Mouse (Mus musculus) heart, embryonic 13.5 days (tissue): ENCODE measurements around the gene Gm43518. TPM values are rescaled to one million over a fixed set of nuclear protein-coding genes. Genes with fewer than 3 reads are reported as not detected.

Experiments
- ATAC-seq: fragments of 200-750 bp; cut with Nextera tagmentation; 2 replicates; pipeline ENCODE4 v1.8.0; 2017; ENCODE audit warnings: moderate TSS enrichment; ENCODE audit not compliant: insufficient number of reproducible peaks, low FRiP score, low TSS enrichment; ENCODE audit errors: extremely low read depth
- H3K27ac ChIP-seq: fragments of 300-500 bp; sonication (generic); replicated peaks from 2 replicates; pipeline ENCODE4 v1.5.1; 2015; ENCODE audit warnings: moderate library complexity, mild to moderate bottlenecking, inconsistent platforms
- H3K27me3 ChIP-seq: fragments of 300-500 bp; sonication (generic); replicated peaks from 2 replicates; pipeline ENCODE4 v1.6.1; 2015; ENCODE audit warnings: mild to moderate bottlenecking, inconsistent platforms
- H3K36me3 ChIP-seq: fragments of 300-500 bp; sonication (generic); 2 replicates; pipeline ENCODE4 v1.6.1; 2015; ENCODE audit warnings: mild to moderate bottlenecking, inconsistent platforms
- H3K4me1 ChIP-seq: fragments of 300-500 bp; sonication (generic); 2 replicates; pipeline ENCODE4 v1.6.1; 2015; ENCODE audit warnings: inconsistent platforms
- H3K4me2 ChIP-seq: fragments of 300-500 bp; sonication (generic); 2 replicates; pipeline ENCODE4 v1.6.1; 2015; ENCODE audit warnings: inconsistent platforms, mild to moderate bottlenecking, moderate library complexity
- H3K4me3 ChIP-seq: fragments of 300-500 bp; sonication (generic); 2 replicates; pipeline ENCODE4 v1.5.1; 2015; ENCODE audit warnings: moderate library complexity, mild to moderate bottlenecking, inconsistent platforms
- H3K9ac ChIP-seq: fragments of 300-500 bp; sonication (generic); 2 replicates; pipeline ENCODE4 v1.6.1; 2015; ENCODE audit warnings: inconsistent platforms, mild to moderate bottlenecking, moderate library complexity
- H3K9me3 ChIP-seq: fragments of 300-500 bp; sonication (generic); 2 replicates; pipeline ENCODE4 v1.6.1; 2016; ENCODE audit warnings: inconsistent platforms
- WGBS: fragments of 180-500 bp; shearing (Covaris S2); methylation state at CpG from one replicate; pipeline ENCODE4 v1.1.7; 2015; ENCODE audit warnings: mixed read lengths; 5-methylcytosine and 5-hydroxymethylcytosine counted together
- polyA plus RNA-seq: library from polyadenylated mRNA; unstranded; fragments of >200 nt; fragmentation: Nextera tagmentation; extraction: Ambion mirVana; gene quantifications from 2 replicates; pipeline ENCODE4 v1.2.1, GENCODE M21; 2015

Gm43518 gene
- polyA plus RNA-seq, 1 experiment from 2014 or later, result 1.3 TPM

DNA sequence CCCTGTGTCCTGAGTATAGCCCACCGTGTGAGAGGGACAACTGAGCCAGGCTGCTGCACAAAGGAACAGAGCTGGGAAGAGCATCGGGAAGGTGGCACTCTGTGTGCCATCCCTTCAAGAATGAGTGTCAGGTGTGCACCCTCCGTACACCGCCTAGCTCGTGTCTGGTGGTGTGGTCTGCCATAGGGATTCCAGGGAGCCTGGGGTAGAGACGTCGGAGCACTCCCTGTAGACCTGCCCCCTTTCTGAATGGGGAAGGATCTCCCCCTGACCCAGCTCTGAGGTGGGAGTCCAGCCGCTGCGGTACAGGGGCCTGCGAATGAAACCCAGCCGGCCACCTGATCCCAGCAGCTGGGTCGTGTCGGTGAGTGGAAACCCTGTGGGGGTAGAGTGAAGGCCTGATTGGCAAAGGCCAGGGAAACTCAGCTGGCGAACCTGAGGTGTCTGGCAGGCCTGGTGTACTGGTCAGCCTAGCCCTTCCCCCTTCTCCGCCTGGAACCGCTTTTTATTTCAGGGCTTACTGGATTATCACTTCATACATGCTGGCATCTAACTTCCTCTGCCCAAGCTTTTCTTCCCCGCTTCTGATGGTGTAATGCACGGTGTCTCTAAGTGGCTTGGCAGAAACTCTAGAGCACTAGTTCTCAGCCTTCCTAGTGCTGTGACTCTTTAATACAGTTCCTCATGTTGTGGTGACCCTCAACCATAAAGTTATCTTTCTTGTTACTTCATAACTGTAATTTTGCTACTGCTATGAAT is 52.2 kb downstream of the Gm43518 start:
- peaks cover 75% of the 10 kb centered on the region for H3K4me1 ChIP-seq
- H3K4me3 ChIP-seq, result no peak overlapping the region
- peaks cover 39% of the 10 kb centered on the region for H3K27me3 ChIP-seq
- no peaks in the 10 kb centered on the region for H3K9me3 ChIP-seq
- no peak overlapping the region for H3K27ac ChIP-seq
- H3K9ac ChIP-seq, result no peak overlapping the region
- no peaks in the 10 kb centered on the region for H3K36me3 ChIP-seq
- H3K4me2 ChIP-seq, result no peak overlapping the region
- 73% methylated on average over 18 of the region's 18 CpGs for WGBS
- ATAC-seq, result no peak

GRCm38 (mm10) chr5:123979980-123980369 is 52.8 kb downstream of the Gm43518 start:
- Histone ChIP-seq H3K27me3 (peaks cover 33% of the 10 kb centered on the region), H3K27ac (no peak overlapping the region), H3K4me3 (no peak overlapping the region), H3K36me3 (no peaks in the 10 kb centered on the region), H3K4me2 (no peak overlapping the region), H3K9me3 (no peaks in the 10 kb centered on the region), H3K9ac (no peak overlapping the region), H3K4me1 (peaks cover 75% of the 10 kb centered on the region)
- WGBS, result 44% methylated on average over 4 of the region's 4 CpGs
- no peak for ATAC-seq

DNA sequence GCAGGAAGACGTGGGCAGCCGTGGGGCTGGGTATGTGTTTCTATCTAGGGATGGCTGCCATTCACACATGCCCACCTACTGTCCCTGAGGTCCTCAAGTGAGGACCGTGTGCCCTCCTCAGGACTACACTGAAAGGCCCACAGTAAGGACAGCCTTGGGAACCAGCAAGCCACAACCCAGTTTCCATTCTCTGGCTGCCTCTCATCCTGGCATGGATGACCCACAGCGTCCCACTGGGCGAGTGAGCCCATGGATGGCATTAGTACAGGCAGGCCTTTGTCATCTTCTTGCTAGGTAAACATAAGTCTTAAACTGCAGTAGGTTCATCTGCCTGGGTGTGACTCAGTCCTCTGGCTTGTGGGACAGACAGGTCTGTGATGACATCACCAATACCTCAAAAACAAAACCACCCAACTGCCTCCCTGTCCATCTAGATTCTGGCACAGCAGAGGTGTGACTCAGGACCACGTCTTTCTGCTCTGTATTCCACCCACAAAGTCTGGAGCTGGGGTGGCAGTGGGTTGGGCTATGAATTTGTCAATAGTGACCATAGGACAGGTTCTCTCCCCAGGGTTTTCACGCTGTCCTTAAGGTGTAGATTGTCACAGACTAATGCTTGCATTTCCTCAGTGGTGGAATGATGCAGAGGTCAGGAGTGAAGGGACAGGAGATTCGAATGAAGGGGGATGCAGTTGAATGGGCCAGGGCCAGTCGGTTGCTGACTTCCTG is 53.5 kb downstream of the Gm43518 start:
- ATAC-seq, result no peak
- H3K9ac ChIP-seq, result peak overlapping the region; percentile 37; the same call in 1 of the 2 replicates

GRCm38 (mm10) chr5:123981250-123981554 is 54.0 kb downstream of the Gm43518 start:
- 58% methylated on average over 6 of the region's 6 CpGs for WGBS
- H3K9ac ChIP-seq, result peak overlapping the region; percentile 37; the same call in 1 of the 2 replicates
- H3K36me3 ChIP-seq, result no peaks in the 10 kb centered on the region
- H3K4me3 ChIP-seq, result no peak overlapping the region
- no peaks in the 10 kb centered on the region for H3K9me3 ChIP-seq
- peaks cover 78% of the 10 kb centered on the region for H3K4me1 ChIP-seq
- H3K27me3 ChIP-seq, result peaks cover 21% of the 10 kb centered on the region
- no peak overlapping the region for H3K4me2 ChIP-seq
- H3K27ac ChIP-seq, result peak overlapping the region; percentile 58
- no peak for ATAC-seq

More for the DNA sequence above, 53.5 kb downstream of the Gm43518 start:
- Histone ChIP-seq H3K9me3 (no peaks in the 10 kb centered on the region), H3K4me2 (no peak overlapping the region), H3K27ac (peak overlapping the region; percentile 58), H3K4me1 (peaks cover 78% of the 10 kb centered on the region), H3K36me3 (no peaks in the 10 kb centered on the region), H3K4me3 (no peak overlapping the region), H3K27me3 (peaks cover 26% of the 10 kb centered on the region)
- 73% methylated on average over 9 of the region's 9 CpGs for WGBS

GRCm38 (mm10) chr5:123982838-123983237 is 55.6 kb downstream of the Gm43518 start:
- Histone ChIP-seq H3K4me3 (no peak overlapping the region), H3K4me2 (no peak overlapping the region), H3K27ac (no peak overlapping the region), H3K9ac (no peak overlapping the region), H3K36me3 (no peaks in the 10 kb centered on the region), H3K9me3 (no peaks in the 10 kb centered on the region), H3K27me3 (peaks cover 5% of the 10 kb centered on the region; the same call in 1 of the 2 replicates), H3K4me1 (peaks cover 83% of the 10 kb centered on the region)
- WGBS, result 73% methylated on average over 11 of the region's 11 CpGs
- no peak for ATAC-seq

GRCm38 (mm10) chr5:123985434-123985833 is 58.2 kb downstream of the Gm43518 start:
- Histone ChIP-seq H3K4me2 (no peak overlapping the region), H3K27me3 (peaks cover 4% of the 10 kb centered on the region; the same call in 1 of the 2 replicates), H3K36me3 (no peaks in the 10 kb centered on the region), H3K9ac (no peak overlapping the region), H3K4me1 (peaks cover 63% of the 10 kb centered on the region), H3K9me3 (no peaks in the 10 kb centered on the region), H3K27ac (peak overlapping the region; percentile 13; the same call in 1 of the 2 replicates), H3K4me3 (no peak overlapping the region)
- ATAC-seq, result no peak
- WGBS, result 62% methylated on average over 9 of the region's 9 CpGs

DNA sequence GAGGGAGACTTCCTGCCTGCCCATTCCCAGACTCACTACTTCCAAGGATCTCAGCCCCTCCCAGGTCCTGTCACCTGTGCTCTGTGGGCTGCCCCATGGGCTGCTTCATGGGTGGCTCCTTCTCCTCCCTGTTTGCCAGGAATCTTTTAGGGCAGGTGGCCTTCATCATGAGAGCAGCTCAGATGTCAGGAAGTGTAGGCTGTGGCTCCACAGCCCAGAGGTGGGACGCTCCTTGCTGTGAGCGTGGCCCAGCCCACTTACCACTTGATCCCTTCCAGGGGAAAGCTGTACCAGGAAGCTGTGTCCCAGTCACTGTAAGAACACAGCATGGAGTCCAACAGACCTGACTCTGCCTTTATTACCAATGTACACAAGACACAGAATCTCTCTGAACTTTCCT is 59.7 kb downstream of the Gm43518 start:
- Histone ChIP-seq H3K9ac (no peak overlapping the region), H3K36me3 (no peaks in the 10 kb centered on the region), H3K27ac (no peak overlapping the region), H3K4me3 (no peak overlapping the region), H3K27me3 (peaks cover 4% of the 10 kb centered on the region; the same call in 1 of the 2 replicates), H3K4me1 (peaks cover 55% of the 10 kb centered on the region), H3K9me3 (no peaks in the 10 kb centered on the region), H3K4me2 (no peak overlapping the region)
- no peak for ATAC-seq
- WGBS, result 67% methylated on average over 2 of the region's 2 CpGs

DNA sequence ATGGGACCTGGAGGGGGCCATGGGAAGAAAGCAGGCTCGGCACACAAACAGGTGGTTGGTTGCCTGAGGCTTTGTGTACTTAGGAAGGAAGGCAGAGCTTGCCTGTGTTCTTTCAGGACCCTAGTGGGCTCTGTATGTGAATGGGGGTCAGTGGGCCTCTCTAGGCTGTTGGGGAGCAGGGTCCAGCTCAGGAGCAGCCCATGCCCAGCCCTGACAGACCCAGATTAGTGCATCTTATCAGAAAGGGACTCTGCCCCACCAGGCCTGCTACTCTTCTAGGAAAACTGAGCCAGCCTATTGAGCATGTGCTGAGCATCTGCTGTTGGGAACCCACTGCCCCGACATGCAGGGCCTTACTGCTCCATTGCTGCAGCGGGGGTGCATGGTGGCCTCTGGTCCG is 60.3 kb downstream of the Gm43518 start:
- no peak overlapping the region for H3K27ac ChIP-seq
- no peak overlapping the region for H3K4me2 ChIP-seq
- ATAC-seq, result no peak
- no peaks in the 10 kb centered on the region for H3K36me3 ChIP-seq
- H3K9me3 ChIP-seq, result no peaks in the 10 kb centered on the region
- peak overlapping the region; percentile 7; the same call in 1 of the 2 replicates for H3K9ac ChIP-seq
- WGBS, result 62% methylated on average over 4 of the region's 4 CpGs
- no peak overlapping the region for H3K4me3 ChIP-seq
- peaks cover 55% of the 10 kb centered on the region for H3K4me1 ChIP-seq
- peaks cover 4% of the 10 kb centered on the region; the same call in 1 of the 2 replicates for H3K27me3 ChIP-seq

Other genes starting within 250 kb of the Gm43518 start
- gene Clip1, start 242.8 kb upstream of the Gm43518 start, polyA plus RNA-seq, result 48.0 and 48.9 TPM in 2 replicates
- 53.4 and 56.1 TPM in 2 replicates for gene Zcchc8, start 206.3 kb upstream of the Gm43518 start, polyA plus RNA-seq
- 73.5 and 76.2 TPM in 2 replicates for gene Rsrc2, start 178.0 kb upstream of the Gm43518 start, polyA plus RNA-seq
- gene Kntc1, start 177.7 kb upstream of the Gm43518 start, polyA plus RNA-seq, result 16.1 and 18.8 TPM in 2 replicates
- 0.09 TPM in 1 of 2 replicates, not detected in the other for gene Hcar2, start 61.9 kb upstream of the Gm43518 start, polyA plus RNA-seq
- gene Hcar1, start 47.4 kb upstream of the Gm43518 start, polyA plus RNA-seq, result 0.10 and 0.20 TPM in 2 replicates
- gene Denr, start 20.2 kb upstream of the Gm43518 start, polyA plus RNA-seq, result 81.9 and 97.3 TPM in 2 replicates
- 3.7 TPM in 2 replicates for gene Ccdc62, start 3.3 kb downstream of the Gm43518 start, polyA plus RNA-seq
- gene Hip1r, start 46.2 kb downstream of the Gm43518 start, polyA plus RNA-seq, result 4.7 and 5.6 TPM in 2 replicates
- 51.2 and 52.2 TPM in 2 replicates for gene Vps37b, start 104.9 kb downstream of the Gm43518 start, polyA plus RNA-seq
- 1.6 and 1.7 TPM in 2 replicates for gene Abcb9, start 168.4 kb downstream of the Gm43518 start, polyA plus RNA-seq
- 18.3 and 18.8 TPM in 2 replicates for gene Ogfod2, start 184.9 kb downstream of the Gm43518 start, polyA plus RNA-seq
- 68.5 and 70.8 TPM in 2 replicates for gene Arl6ip4, start 188.7 kb downstream of the Gm43518 start, polyA plus RNA-seq